Mouse (Mus musculus): Measurements from ENCODE around the gene Cald1.

DNA sequence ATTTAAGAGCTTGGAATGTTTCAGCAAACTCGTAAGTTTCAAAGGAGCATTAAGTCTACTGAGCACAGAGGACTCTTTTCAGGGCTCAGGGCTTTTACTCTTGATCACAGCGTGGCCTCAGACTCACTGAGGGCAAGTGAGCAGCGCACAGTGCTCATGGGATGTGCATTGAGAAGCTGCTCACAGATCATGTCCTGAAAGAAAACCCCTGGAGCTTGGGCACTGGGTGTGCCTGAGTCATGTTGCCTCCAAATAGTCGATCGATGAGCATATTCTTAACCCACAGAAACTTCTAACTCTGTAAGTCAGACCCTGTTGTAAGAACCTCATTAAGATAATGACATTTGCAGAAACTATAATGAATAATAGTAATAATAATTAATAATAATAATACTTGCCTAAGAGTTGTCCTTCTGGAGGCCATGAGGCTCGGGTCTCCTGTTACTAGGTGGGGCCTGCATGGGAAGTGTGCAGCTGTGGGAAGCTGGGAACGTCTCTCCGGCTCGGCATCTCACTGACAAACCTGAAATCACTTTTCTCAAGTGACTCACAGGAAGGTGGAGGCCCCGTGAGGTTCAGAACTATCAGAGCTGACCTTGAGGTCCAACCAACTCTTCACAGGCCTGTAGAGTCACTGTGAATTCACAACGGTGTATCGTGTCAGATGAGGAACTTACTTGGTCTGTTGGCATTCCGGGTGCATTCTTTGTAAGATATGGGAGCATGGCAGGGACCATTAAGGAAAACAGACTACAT is 136.8 kb downstream of the Cald1 start:
- no peak for TF ChIP-seq CTCF (conservative IDR thresholded peaks at IDR 0.05; ENCODE audit: low read length)
- no peak for TF ChIP-seq POU5F1 (IDR thresholded peaks at IDR 0.05; ENCODE audit: borderline replicate concordance, low read length)
